Comparison of ENCODE assay signal across 10 mouse cellular contexts in genomic region chr8:46615936-46616335, GRCm38 (mm10). TPM values are rescaled to one million over a fixed set of nuclear protein-coding genes. Genes with fewer than 3 reads are reported as not detected.
DNase-seq lines count a peak whose midpoint lies in the region; ATAC-seq lines count a peak whose summit lies in the region.
"Had no signal": no experiment of that assay in that cellular context is flagged by ENCODE, and none has a peak within 500 bp of the region (broad histone marks: within the 10 kb centered on the region; RNA-seq: fewer than 3 reads in every experiment).

No protein-coding gene starts in this region.

- no peaks in the 10 kb centered on the region for H3K27me3 ChIP-seq in forebrain, embryonic 10.5 days (ENCODE audit: poor library complexity, severe bottlenecking)
- no peaks in the 10 kb centered on the region for H3K27me3 ChIP-seq in forebrain, embryonic 14.5 days (replicated peaks; ENCODE audit: control insufficient read depth, insufficient read depth, low read length)
- no peaks in the 10 kb centered on the region for H3K27me3 ChIP-seq in megakaryocyte, embryonic 14.5 days (replicated peaks)
- no peaks in the 10 kb centered on the region for H3K27me3 ChIP-seq in limb, embryonic 11.5 days (ENCODE audit: control insufficient read depth, insufficient read depth, low read length)
- no peaks in the 10 kb centered on the region for H3K27me3 ChIP-seq in stomach, embryonic 16.5 days (ENCODE audit: control insufficient read depth, insufficient read depth, low read length)

- 0 out of 2 replicates have a peak, but pooled peaks cover 3% of the 10 kb centered on the region for H3K36me3 ChIP-seq in forebrain, embryonic 10.5 days (replicated peaks)
- no peaks in the 10 kb centered on the region for H3K36me3 ChIP-seq in forebrain, embryonic 14.5 days (ENCODE audit: control insufficient read depth, insufficient read depth, low read length)
- H3K36me3 ChIP-seq in megakaryocyte, embryonic 14.5 days (replicated peaks; ENCODE audit: low read length): peaks cover 18% of the 10 kb centered on the region
- no peaks in the 10 kb centered on the region for H3K36me3 ChIP-seq in limb, embryonic 11.5 days (ENCODE audit: control insufficient read depth, insufficient read depth, low read length)
- H3K36me3 ChIP-seq in stomach, embryonic 16.5 days (ENCODE audit: control insufficient read depth, insufficient read depth, low read length): no peaks in the 10 kb centered on the region

- H3K4me3 ChIP-seq in forebrain, embryonic 10.5 days: peak overlapping the region; percentile 72; the same call in 1 of the 2 replicates
- no peak overlapping the region for H3K4me3 ChIP-seq in forebrain, embryonic 14.5 days (ENCODE audit: low read depth, low read length)
- peak overlapping the region; percentile 64 for H3K4me3 ChIP-seq in megakaryocyte, embryonic 14.5 days (replicated peaks)
- no peak overlapping the region for H3K4me3 ChIP-seq in limb, embryonic 11.5 days (ENCODE audit: low read depth, low read length)
- H3K4me3 ChIP-seq in stomach, embryonic 16.5 days (replicated peaks; ENCODE audit: low read length): no peak overlapping the region; the same call in 1 of the 2 replicates

- no peak overlapping the region for H3K9ac ChIP-seq in forebrain, embryonic 14.5 days (ENCODE audit: low read length)
- no peak overlapping the region for H3K9ac ChIP-seq in limb, embryonic 11.5 days (ENCODE audit: low read length)
- H3K9ac ChIP-seq in stomach, embryonic 16.5 days (ENCODE audit: low read length): peak overlapping the region; percentile 81; the same call in 1 of the 2 replicates

- no peak overlapping the region; the same call in 1 of the 2 replicates for H3K27ac ChIP-seq in forebrain, embryonic 10.5 days
- H3K27ac ChIP-seq in forebrain, embryonic 14.5 days (ENCODE audit: low read depth, low read length): no peak overlapping the region
- H3K27ac ChIP-seq in limb, embryonic 11.5 days (replicated peaks; ENCODE audit: low read depth, low read length): no peak overlapping the region
- no peak overlapping the region for H3K27ac ChIP-seq in stomach, embryonic 16.5 days (ENCODE audit: low read length)

- no peak overlapping the region for H3K4me2 ChIP-seq in forebrain, embryonic 14.5 days (ENCODE audit: low read length)
- H3K4me2 ChIP-seq in limb, embryonic 11.5 days (ENCODE audit: low read depth, severe bottlenecking): peak overlapping the region; percentile 56; the same call in 1 of the 2 replicates
- H3K4me2 ChIP-seq in stomach, embryonic 16.5 days (ENCODE audit: low read depth, low read length): peak overlapping the region; percentile 64

- DNase-seq in forebrain, embryonic 10.5 days (ENCODE audit: extremely low spot score, low spot score): no peak
- no peak for DNase-seq in forebrain, embryonic 14.5 days (ENCODE audit: low spot score)
- DNase-seq in limb, embryonic 11.5 days (ENCODE audit: low spot score): no peak
- DNase-seq in adrenal gland, postnatal 36 days: no peak
- no peak for DNase-seq in layer of hippocampus, adult 11-12 months (ENCODE audit: low spot score)
- DNase-seq: adrenal gland, adult 8-10 months; spleen, adult 18-20 months had no signal

- ATAC-seq in forebrain, embryonic 14.5 days: no peak
- no peak for ATAC-seq in megakaryocyte, adult 5-6 weeks (ENCODE audit: poor library complexity, severe bottlenecking)
- ATAC-seq in limb, embryonic 11.5 days (ENCODE audit: insufficient number of reproducible peaks, low FRiP score, low TSS enrichment, low read depth): no peak
- no peak for ATAC-seq in stomach, embryonic 16.5 days (ENCODE audit: insufficient read depth, low FRiP score)

- no peaks in the 10 kb centered on the region for H3K9me3 ChIP-seq in forebrain, embryonic 10.5 days
- no peaks in the 10 kb centered on the region for H3K9me3 ChIP-seq in forebrain, embryonic 14.5 days (replicated peaks; ENCODE audit: control insufficient read depth, low read length)
- H3K9me3 ChIP-seq in megakaryocyte, embryonic 14.5 days: no peaks in the 10 kb centered on the region
- H3K9me3 ChIP-seq in limb, embryonic 11.5 days (ENCODE audit: control insufficient read depth, low read length): no peaks in the 10 kb centered on the region
- no peaks in the 10 kb centered on the region for H3K9me3 ChIP-seq in stomach, embryonic 16.5 days (replicated peaks; ENCODE audit: control insufficient read depth, low read length)

- 87% methylated on average over 8 of the region's 8 CpGs for WGBS in forebrain, embryonic 10.5 days
- WGBS in forebrain, embryonic 14.5 days: 89% methylated on average over 8 of the region's 8 CpGs
- 57% methylated on average over 8 of the region's 8 CpGs for WGBS in limb, embryonic 11.5 days
- 80% methylated on average over 8 of the region's 8 CpGs for WGBS in stomach, embryonic 16.5 days

- peaks cover 46% of the 10 kb centered on the region for H3K4me1 ChIP-seq in forebrain, embryonic 10.5 days
- H3K4me1 ChIP-seq in forebrain, embryonic 14.5 days (ENCODE audit: control insufficient read depth, insufficient read depth, low read length): peaks cover 12% of the 10 kb centered on the region
- peaks cover 44% of the 10 kb centered on the region for H3K4me1 ChIP-seq in megakaryocyte, embryonic 14.5 days
- peaks cover 6% of the 10 kb centered on the region for H3K4me1 ChIP-seq in limb, embryonic 11.5 days (ENCODE audit: control insufficient read depth, insufficient read depth, low read length)
- H3K4me1 ChIP-seq in stomach, embryonic 16.5 days (ENCODE audit: control insufficient read depth, insufficient read depth, low read length): peaks cover 23% of the 10 kb centered on the region

RNA-seq across cellular contexts. Expression of gene Primpol, which starts 1.1 kb away (rescaled TPM):
- polyA plus RNA-seq in forebrain, embryonic 10.5 days (2016; fragmentation: Nextera tagmentation; extraction: Ambion mirVana): 8.5 and 9.9 TPM in 2 replicates
- 6.7 and 9.4 TPM in 2 replicates for polyA plus RNA-seq in forebrain, embryonic 14.5 days (2014; fragmentation: Nextera tagmentation; extraction: Ambion mirVana)
- 0.03 TPM in 1 of 2 replicates, not detected in the other for polyA plus RNA-seq in megakaryocyte, embryonic 14.5 days (2012; ENCODE audit: insufficient read depth, low replicate concordance)
- total RNA-seq in megakaryocyte, adult 5-6 weeks (2015): 19.2 and 20.1 TPM in 2 replicates
- 7.5 and 9.6 TPM in 2 replicates for total RNA-seq in megakaryocyte, adult 5-6 weeks (2017)
- 10.8 and 11.0 TPM in 2 replicates for polyA plus RNA-seq in limb, embryonic 11.5 days (2014; fragmentation: Nextera tagmentation; extraction: Ambion mirVana)
- polyA plus RNA-seq in stomach, embryonic 16.5 days (2015; fragmentation: Nextera tagmentation; extraction: Ambion mirVana): 13.1 and 14.6 TPM in 2 replicates
- total RNA-seq in adrenal gland, postnatal 36 days (2021): 10 to 100 TPM; 11.0 to 13.3 TPM

RNA-seq across cellular contexts. Expression of gene Casp3, which starts 1.2 kb away (rescaled TPM):
- polyA plus RNA-seq in forebrain, embryonic 10.5 days (2016; fragmentation: Nextera tagmentation; extraction: Ambion mirVana): 132 and 139 TPM in 2 replicates
- polyA plus RNA-seq in forebrain, embryonic 14.5 days (2014; fragmentation: Nextera tagmentation; extraction: Ambion mirVana): 227 and 252 TPM in 2 replicates
- polyA plus RNA-seq in megakaryocyte, embryonic 14.5 days (2012; ENCODE audit: insufficient read depth, low replicate concordance): 5.7 and 12.1 TPM in 2 replicates
- total RNA-seq in megakaryocyte, adult 5-6 weeks (2015): 40.0 and 41.8 TPM in 2 replicates
- 74.2 and 88.3 TPM in 2 replicates for total RNA-seq in megakaryocyte, adult 5-6 weeks (2017)
- 136 and 142 TPM in 2 replicates for polyA plus RNA-seq in limb, embryonic 11.5 days (2014; fragmentation: Nextera tagmentation; extraction: Ambion mirVana)
- polyA plus RNA-seq in stomach, embryonic 16.5 days (2015; fragmentation: Nextera tagmentation; extraction: Ambion mirVana): 59.8 and 65.4 TPM in 2 replicates
- 10 to 100 TPM; 17.3 to 22.4 TPM for total RNA-seq in adrenal gland, postnatal 36 days (2021)

Comparison
In these comparisons a context has a peak if more than half of its experiments do, and no peak if none do; other contexts are left out.
1. H3K4me3 ChIP-seq: peak in forebrain, embryonic 10.5 days (single experiment) and megakaryocyte, embryonic 14.5 days (single experiment); none in forebrain, embryonic 14.5 days (single experiment), limb, embryonic 11.5 days (single experiment) and stomach, embryonic 16.5 days (single experiment).